Mouse (Mus musculus) intestine, embryonic 16.5 days (tissue): ENCODE data around the gene Slc20a1. TPM values are rescaled to one million over a fixed set of nuclear protein-coding genes. Genes with fewer than 3 reads are reported as not detected.

Experiments used
- ATAC-seq: fragments of 200-750 bp; cut with Nextera tagmentation; 2 replicates; pipeline ENCODE4 v1.8.0; 2017; ENCODE audit warnings: moderate TSS enrichment, moderate library complexity
- H3K27ac ChIP-seq: fragments of 300-500 bp; sonication (generic); 2 replicates; pipeline ENCODE4 v1.5.1; 2014; ENCODE audit warnings: mild to moderate bottlenecking, low read length
- H3K27me3 ChIP-seq: fragments of 300-500 bp; sonication (generic); replicated peaks from 2 replicates; pipeline ENCODE4 v1.6.1; 2014; ENCODE audit warnings: low read length, control low read depth, mixed read lengths; ENCODE audit not compliant: control insufficient read depth, insufficient read depth
- H3K36me3 ChIP-seq: fragments of 300-500 bp; sonication (generic); 2 replicates; pipeline ENCODE4 v1.6.1; 2014; ENCODE audit warnings: low read length, control low read depth; ENCODE audit not compliant: control insufficient read depth, insufficient read depth
- H3K4me1 ChIP-seq: fragments of 300-500 bp; sonication (generic); 2 replicates; pipeline ENCODE4 v1.6.1; 2014; ENCODE audit warnings: low read length, control low read depth, mixed read lengths; ENCODE audit not compliant: control insufficient read depth, insufficient read depth
- H3K4me2 ChIP-seq: fragments of 300-500 bp; sonication (generic); 2 replicates; pipeline ENCODE4 v1.6.1; 2014; ENCODE audit warnings: low read depth, low read length, control low read depth
- H3K4me3 ChIP-seq: fragments of 300-500 bp; sonication (generic); 2 replicates; pipeline ENCODE4 v1.5.1; 2014; ENCODE audit warnings: mild to moderate bottlenecking, low read length
- H3K9ac ChIP-seq: fragments of 300-500 bp; sonication (generic); 2 replicates; pipeline ENCODE4 v1.6.1; 2014; ENCODE audit warnings: low read depth, low read length
- H3K9me3 ChIP-seq: fragments of 300-500 bp; sonication (generic); 2 replicates; pipeline ENCODE4 v1.6.1; 2016; ENCODE audit warnings: low read length, control low read depth; ENCODE audit not compliant: control insufficient read depth
- WGBS: fragments of 180-500 bp; shearing (Covaris S2); extraction: QIAGEN DNeasy Blood & Tissue Kit; methylation state at CpG from one replicate; pipeline ENCODE4 v1.1.7; 2014; 5-methylcytosine and 5-hydroxymethylcytosine counted together
- polyA plus RNA-seq: library from polyadenylated mRNA; unstranded; fragments of >200 nt; fragmentation: Nextera tagmentation; extraction: Ambion mirVana; gene quantifications from 2 replicates; pipeline ENCODE4 v1.2.1, GENCODE M21; 2015

Slc20a1 gene
- polyA plus RNA-seq, 1 experiment from 2014 or later = 30.4 TPM

DNA sequence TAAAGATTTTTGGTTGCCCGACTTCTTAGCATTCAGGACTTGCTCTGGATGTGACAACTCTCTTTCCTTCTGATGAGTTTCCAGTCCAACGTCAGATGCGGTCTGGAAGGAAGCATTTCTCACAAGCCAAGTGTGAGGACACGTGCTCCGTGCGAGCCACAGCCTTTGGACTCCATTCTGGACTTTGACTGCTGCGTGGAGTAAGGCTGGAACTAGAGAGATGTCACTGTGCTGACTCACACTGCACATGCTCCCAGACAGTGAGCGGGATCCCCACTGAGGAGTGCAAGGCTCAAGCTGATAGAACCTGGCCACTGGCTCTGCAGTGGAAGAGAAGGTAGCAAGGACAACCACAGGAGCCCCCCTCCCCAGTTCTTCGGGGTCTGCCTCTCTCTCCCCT lies 33.9 kb downstream of the Slc20a1 start:
- Histone ChIP-seq H3K9ac (no peak overlapping the region), H3K4me2 (no peak overlapping the region), H3K9me3 (no peaks in the 10 kb centered on the region), H3K27ac (no peak overlapping the region), H3K4me3 (no peak overlapping the region), H3K27me3 (no peaks in the 10 kb centered on the region), H3K4me1 (peaks cover 2% of the 10 kb centered on the region; the same call in 1 of the 2 replicates), H3K36me3 (no peaks in the 10 kb centered on the region)
- 66% methylated on average over 9 of the region's 9 CpGs for WGBS
- ATAC-seq = peak; percentile 98

DNA sequence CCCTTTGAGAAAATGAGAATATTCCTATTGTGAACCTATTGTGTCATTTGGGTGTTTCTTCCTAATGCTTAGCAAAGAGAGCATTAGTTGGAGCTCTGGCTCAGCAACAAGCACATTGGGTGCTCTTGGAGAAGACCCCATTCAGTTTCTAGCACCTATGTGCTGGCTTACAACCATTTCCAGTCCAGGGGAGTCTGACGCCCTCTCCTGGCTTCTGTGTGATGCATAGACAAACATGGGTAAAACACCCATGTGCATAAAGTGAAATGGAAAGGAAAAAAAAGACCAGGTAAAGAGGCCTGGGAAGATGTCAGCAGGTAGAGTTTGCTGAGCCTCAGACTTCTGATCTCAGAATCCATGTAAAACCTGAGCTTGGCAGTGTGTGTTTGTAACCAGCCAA lies 34.7 kb downstream of the Slc20a1 start:
- peaks cover 2% of the 10 kb centered on the region; the same call in 1 of the 2 replicates for H3K4me1 ChIP-seq
- no peak overlapping the region for H3K27ac ChIP-seq
- H3K4me2 ChIP-seq = no peak overlapping the region
- no peaks in the 10 kb centered on the region for H3K27me3 ChIP-seq
- H3K4me3 ChIP-seq = no peak overlapping the region
- no peak for ATAC-seq
- no peaks in the 10 kb centered on the region for H3K36me3 ChIP-seq
- H3K9ac ChIP-seq = no peak overlapping the region
- H3K9me3 ChIP-seq = no peaks in the 10 kb centered on the region
- 92% methylated on average over 1 of the region's 1 CpGs for WGBS

DNA sequence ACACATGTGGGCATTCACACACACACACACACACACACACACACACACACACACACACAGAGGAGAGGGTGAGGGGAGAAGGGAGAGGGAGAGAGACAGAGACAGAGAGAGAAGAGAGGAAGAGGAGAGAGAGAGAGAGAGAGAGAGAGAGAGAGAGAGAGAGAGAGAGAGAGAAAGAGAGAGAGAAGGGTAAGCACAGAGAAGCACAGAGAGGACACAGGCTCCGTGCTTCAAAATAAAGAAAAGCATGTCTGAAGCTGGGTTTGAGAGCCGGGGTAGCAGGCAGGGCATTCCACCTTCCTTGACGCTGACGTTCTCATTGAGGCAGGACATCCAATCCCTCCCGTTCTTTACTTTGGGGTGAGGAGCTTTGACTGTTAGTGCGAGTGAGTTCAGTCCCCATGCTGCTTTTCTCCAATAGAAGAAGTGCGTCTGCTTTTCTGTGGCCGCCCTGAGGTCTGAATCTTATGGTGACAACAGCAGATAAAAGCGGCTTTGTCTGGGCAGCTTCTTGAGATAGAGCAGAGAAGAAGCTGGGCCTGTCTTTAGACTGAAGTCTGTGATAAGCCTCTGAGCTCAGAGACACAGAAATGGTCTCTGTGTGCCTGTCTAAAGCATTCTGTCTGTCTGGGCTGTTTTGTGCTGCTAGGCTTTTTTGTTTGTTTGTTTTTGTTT lies 35.4 kb downstream of the Slc20a1 start:
- 44% methylated on average over 9 of the region's 9 CpGs for WGBS
- no peak for ATAC-seq
- H3K36me3 ChIP-seq = no peaks in the 10 kb centered on the region
- no peak overlapping the region for H3K4me2 ChIP-seq
- no peak overlapping the region for H3K9ac ChIP-seq
- H3K27ac ChIP-seq = no peak overlapping the region
- H3K4me1 ChIP-seq = peaks cover 2% of the 10 kb centered on the region; the same call in 1 of the 2 replicates
- no peaks in the 10 kb centered on the region for H3K9me3 ChIP-seq
- H3K27me3 ChIP-seq = no peaks in the 10 kb centered on the region
- H3K4me3 ChIP-seq = no peak overlapping the region

DNA sequence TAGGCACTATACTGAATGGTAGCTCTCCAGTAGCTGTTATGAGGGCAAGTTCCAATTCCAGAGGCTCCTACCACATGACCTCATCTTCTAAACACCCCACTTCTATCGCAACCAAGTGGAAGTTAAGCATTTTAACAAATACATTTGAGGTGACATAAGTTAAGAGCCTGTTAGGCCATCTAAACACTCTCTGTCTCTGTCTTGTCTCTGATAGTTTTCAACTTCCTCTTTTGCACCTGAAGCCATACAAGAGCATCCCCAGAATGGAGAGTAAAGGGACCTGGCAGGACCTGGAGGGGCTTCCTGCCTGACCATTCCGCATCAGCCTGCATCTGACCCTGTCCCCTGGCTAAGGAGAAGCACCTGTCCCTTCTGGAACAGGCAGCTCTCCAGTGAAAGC lies 36.2 kb downstream of the Slc20a1 start:
- Histone ChIP-seq H3K4me3 (no peak overlapping the region), H3K4me1 (peaks cover 2% of the 10 kb centered on the region; the same call in 1 of the 2 replicates), H3K9ac (no peak overlapping the region), H3K4me2 (no peak overlapping the region), H3K9me3 (no peaks in the 10 kb centered on the region), H3K27ac (no peak overlapping the region), H3K27me3 (no peaks in the 10 kb centered on the region), H3K36me3 (no peaks in the 10 kb centered on the region)
- 54% methylated on average over 2 of the region's 2 CpGs for WGBS
- ATAC-seq = no peak

DNA sequence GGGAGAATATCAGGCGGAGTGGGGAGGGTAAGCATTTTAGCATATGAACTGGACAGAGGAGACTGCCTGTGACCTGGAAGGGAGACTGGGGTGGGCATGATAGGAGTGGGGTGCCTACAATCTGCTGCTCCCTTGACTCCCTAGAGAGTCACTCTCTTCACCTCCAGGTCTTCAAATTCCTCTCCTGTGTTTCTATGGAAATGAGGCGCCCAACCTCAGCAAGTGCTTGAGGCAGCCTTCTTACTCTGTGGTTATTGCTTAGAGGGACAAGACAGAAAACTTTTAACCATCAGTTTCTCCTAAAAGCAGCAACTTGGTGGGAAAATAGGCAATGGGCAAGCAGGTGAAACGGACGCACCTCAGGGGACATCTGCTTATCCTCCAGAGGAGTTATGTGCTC lies 38.0 kb downstream of the Slc20a1 start:
- 87% methylated on average over 4 of the region's 4 CpGs for WGBS

DNA sequence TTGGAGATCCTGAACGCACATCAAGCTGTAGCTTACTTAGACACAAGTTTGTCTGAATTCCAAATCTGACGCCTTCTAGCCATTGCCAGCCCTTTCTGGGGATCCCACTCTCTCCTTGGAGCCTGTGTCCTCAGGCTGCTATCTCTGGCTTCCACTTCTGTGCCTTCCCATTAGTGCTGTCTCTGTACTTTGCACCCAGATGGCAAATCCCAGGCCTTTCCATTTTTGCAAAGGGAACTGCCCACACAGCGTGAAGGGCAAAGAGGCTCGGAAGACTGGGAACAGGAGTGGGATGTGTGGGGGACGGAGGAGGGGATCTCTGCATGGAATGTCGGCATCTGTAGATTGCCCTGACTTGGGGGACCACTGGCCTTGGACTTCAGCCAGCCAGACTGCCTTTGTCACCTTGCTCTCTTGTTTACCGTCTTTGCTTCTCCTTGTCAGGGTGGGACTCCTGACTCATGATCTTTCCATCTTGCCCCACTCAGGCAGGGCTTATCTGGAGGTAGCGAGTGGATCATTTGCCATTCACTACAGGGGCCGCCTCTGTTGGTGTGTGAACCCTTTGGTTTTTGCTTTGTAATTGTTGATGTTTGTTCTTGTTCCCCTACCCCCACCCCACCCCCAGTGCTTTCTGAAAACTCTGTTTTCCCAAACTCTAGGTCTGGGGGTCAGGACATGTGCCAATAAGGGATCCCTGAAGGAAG lies 42.3 kb downstream of the Slc20a1 start:
- WGBS = 60% methylated on average over 9 of the region's 9 CpGs
- no peaks in the 10 kb centered on the region for H3K9me3 ChIP-seq
- H3K9ac ChIP-seq = no peak overlapping the region
- H3K4me3 ChIP-seq = no peak overlapping the region
- H3K36me3 ChIP-seq = no peaks in the 10 kb centered on the region
- no peaks in the 10 kb centered on the region for H3K27me3 ChIP-seq
- no peak for ATAC-seq
- H3K27ac ChIP-seq = no peak overlapping the region
- H3K4me1 ChIP-seq = peaks cover 14% of the 10 kb centered on the region; the same call in 1 of the 2 replicates
- H3K4me2 ChIP-seq = no peak overlapping the region

More for the DNA sequence above, 38.0 kb downstream of the Slc20a1 start:
- Histone ChIP-seq H3K27me3 (no peaks in the 10 kb centered on the region), H3K4me3 (no peak overlapping the region), H3K36me3 (no peaks in the 10 kb centered on the region), H3K9me3 (no peaks in the 10 kb centered on the region), H3K4me1 (peaks cover 4% of the 10 kb centered on the region; the same call in 1 of the 2 replicates), H3K4me2 (no peak overlapping the region), H3K9ac (no peak overlapping the region), H3K27ac (no peak overlapping the region)
- ATAC-seq = no peak

DNA sequence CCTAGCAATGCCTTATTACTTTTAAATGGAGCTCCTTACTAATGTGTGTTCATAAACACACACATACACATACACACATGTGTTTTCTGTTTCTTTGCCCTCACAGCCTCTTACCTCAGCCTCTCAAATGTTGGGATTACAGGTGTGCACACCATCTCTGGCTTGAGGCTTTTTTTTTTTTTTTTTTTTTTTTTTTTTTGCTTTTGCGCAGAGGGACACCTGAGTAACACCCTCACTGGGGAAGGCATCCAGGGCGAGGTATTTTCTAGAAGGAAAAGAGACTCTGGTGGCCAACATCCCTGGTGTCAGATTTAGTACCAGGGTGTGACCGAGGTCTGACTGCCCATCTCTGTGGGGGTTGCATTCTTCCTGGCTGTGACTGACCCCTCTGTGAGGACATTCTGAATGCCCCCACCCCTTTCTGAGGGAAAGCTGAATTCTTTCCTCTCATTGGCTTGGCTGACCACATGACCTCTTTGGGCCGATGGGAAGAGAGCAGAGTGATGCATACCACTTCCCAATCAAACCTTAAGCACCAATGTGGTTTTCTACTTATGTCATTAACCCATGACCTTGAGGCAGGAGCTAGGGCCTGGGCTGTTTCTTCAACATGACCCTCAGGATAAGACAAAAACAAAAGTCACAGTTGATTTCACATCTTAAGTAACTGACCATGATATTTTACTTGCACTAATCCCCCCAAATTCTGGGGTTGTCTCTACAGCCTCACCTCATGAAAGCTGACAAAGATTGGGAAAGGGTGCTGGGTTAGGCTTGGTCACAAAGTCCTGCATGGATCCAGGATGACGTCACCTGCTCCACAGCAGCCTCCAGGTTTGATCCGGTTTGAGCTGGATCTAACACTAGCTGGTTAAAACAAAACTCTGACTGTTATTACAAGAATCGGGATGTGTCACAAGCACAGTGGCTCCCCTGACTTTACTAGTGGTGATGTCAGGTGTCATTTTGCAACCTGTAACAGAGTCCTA lies 43.6 kb downstream of the Slc20a1 start:
- Histone ChIP-seq H3K27me3 (no peaks in the 10 kb centered on the region), H3K27ac (no peak overlapping the region), H3K9me3 (no peaks in the 10 kb centered on the region), H3K4me2 (no peak overlapping the region), H3K4me1 (peaks cover 20% of the 10 kb centered on the region), H3K4me3 (no peak overlapping the region), H3K36me3 (no peaks in the 10 kb centered on the region), H3K9ac (no peak overlapping the region)
- ATAC-seq = no peak
- WGBS = 56% methylated on average over 7 of the region's 7 CpGs

DNA sequence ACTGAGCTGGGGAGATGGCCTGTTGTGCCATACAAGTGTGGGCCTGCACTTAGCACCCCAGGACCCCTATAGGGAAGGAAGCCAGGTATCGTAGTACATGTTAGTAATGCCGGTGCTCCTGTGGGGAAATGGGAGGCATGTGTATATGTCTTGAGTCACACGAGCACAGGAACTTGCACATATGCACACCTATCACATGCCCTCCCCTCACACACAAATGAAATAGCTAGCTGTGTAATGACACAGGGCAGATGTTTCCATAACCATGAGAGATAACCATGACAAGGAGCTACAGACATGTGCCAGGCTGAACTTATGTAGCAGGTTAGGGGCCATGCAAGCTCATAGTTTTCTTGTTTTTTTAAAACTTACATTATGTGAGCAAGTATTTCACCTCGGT lies 44.4 kb downstream of the Slc20a1 start:
- Histone ChIP-seq H3K9me3 (no peaks in the 10 kb centered on the region), H3K36me3 (no peaks in the 10 kb centered on the region), H3K27ac (no peak overlapping the region), H3K4me1 (peaks cover 23% of the 10 kb centered on the region), H3K4me2 (no peak overlapping the region), H3K27me3 (no peaks in the 10 kb centered on the region), H3K4me3 (no peak overlapping the region), H3K9ac (no peak overlapping the region)
- no peak for ATAC-seq
- WGBS = 86% methylated on average over 4 of the region's 4 CpGs

DNA sequence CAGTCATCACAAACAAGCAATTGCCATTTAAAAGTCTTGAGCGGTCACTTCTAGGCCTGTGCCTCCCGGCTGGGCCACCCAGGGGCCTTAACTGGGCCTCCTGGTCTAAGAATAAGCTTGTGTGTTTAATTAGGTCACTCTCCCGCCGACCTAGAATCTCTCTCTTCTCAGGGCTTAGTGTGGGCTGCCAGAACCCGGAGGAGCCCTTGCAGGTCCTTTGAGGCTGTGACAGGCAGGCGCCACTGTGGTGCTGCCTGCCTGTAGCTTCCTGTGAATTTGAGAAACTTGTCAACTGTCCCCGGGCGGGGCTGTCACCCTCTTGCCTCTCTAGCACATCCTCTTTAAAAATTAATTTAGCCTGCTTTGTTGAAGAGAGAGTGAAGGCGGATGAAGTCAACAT lies 45.2 kb downstream of the Slc20a1 start:
- ATAC-seq = no peak
- Histone ChIP-seq H3K27me3 (no peaks in the 10 kb centered on the region), H3K9me3 (no peaks in the 10 kb centered on the region), H3K36me3 (no peaks in the 10 kb centered on the region), H3K27ac (no peak overlapping the region), H3K4me3 (no peak overlapping the region), H3K4me2 (no peak overlapping the region), H3K9ac (peak overlapping the region; percentile 24; the same call in 1 of the 2 replicates), H3K4me1 (peaks cover 23% of the 10 kb centered on the region)
- 44% methylated on average over 9 of the region's 9 CpGs for WGBS
